Mouse (Mus musculus) thymus, adult 2 months (tissue): Measurements from ENCODE around the gene Slco1b2.

Experiments used
- CTCF ChIP-seq: fragments of 200-500 bp; IDR thresholded peaks from 2 replicates; pipeline ENCODE4 v1.5.1; 2012; ENCODE audit warnings: mild to moderate bottlenecking, control low read depth, low read length, moderate library complexity, borderline replicate concordance; ENCODE audit not compliant: control insufficient read depth, poor library complexity, insufficient read depth; ENCODE audit errors: extremely low read depth
- POLR2A ChIP-seq: fragments of 200-500 bp; IDR thresholded peaks from 2 replicates; pipeline ENCODE4 v1.6.1; 2012; ENCODE audit warnings: mild to moderate bottlenecking, low read length, control low read depth, moderate library complexity; ENCODE audit not compliant: control insufficient read depth, poor library complexity, insufficient read depth; ENCODE audit errors: extremely low read depth

GRCm38 (mm10) chr6:141635250-141635649 lies 5.9 kb downstream of the Slco1b2 start:
- TF ChIP-seq CTCF (no peak), POLR2A (no peak)
